Mouse (Mus musculus): ENCODE data around the gene Aebp1.

DNA sequence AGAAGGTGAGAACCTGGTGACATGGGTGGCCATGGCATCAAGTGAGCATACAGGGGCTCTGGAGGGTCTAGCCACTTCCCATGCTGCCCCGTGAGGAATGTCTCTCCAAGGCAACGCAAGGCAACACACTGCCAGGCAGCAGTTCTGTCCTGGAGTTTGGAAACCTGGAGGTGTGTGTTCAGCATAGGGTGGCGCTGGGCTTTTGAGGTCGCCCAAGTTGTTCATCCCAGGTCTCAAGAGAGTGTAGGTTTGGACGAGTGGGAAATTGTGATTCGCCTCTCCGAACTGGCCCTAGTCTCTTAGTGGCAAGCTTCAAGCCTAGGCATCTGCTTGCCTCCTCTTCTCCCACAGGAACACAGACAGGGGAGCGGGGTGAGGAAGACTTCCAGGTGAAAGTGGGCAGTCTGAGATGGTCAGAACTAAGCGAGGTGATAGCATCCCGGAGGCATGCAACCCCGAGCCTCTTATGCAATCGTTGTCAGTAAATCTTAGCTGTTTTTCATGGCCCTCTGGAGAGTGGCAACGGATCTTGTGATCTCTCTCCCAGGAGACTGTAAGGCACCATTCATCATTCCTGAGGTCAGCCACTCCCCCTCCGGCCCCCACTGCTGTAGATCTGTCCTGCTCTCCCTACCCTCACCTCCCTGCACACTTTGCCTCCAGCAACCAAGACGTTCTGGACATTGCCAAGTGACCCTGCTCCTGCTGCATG is 803 bp downstream of the Aebp1 start:
- peak; percentile 59; the same call in 1 of the 2 replicates for TF ChIP-seq POLR2A (IDR thresholded peaks at IDR 0.05; ENCODE audit: low read depth, low read length)
- no peak for TF ChIP-seq CTCF (IDR thresholded peaks at IDR 0.05; ENCODE audit: borderline replicate concordance, insufficient read depth, low read length)
